Mouse (Mus musculus): ENCODE data around the gene Sfxn4.
"Not testable (repeated sequence)": the region's sequence is repeated elsewhere in the genome, so short reads cannot be mapped to it uniquely, and the experiment has no call there.

Sfxn4 gene

DNA sequence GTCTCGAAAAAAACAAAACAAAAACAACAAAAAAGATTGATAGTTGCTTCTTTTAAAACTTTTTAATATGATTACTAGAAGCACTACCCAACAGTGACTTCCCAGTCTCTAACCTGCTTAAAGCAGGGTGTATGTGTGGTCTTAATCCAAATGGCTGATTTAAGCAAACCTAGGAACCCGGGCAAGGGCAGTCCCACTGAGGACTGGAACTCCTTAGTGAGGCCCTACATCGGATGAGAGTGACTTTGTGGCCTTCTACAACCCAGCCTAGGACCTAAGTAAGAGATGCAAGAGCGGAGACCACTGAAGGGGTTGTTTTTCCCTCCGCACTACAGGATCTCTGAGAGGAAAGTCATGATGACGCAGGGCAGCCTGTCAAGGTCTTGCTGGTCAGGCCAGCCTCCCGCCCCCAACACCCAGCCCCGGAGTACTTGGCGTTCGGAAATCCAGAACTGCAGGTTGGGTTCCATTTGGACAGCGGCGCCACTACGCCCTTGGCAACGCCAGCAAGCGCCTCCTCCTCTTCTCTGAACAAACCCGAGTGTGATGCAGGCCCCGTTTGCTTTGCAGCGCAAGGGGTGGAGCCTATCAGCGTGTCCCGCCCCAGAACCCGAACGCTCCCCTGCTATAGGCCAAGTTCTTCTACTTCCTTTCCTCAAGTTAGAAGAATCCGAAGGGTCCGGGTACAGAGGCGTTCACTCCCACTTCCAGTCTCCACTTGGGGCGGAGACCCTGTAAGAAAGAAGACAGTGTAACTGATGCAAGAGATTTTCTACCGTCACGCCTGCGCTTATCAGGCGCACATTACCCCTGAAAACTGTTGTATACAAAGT lies at the start of gene Sfxn4:
Gene Sfxn4, minus strand, starts transcription at position 612 of the 833 bp plus-strand sequence.
- peak; percentile 89 to 93 for DNase-seq (ENCODE audit: low spot score in 2 of 2)

DNA sequence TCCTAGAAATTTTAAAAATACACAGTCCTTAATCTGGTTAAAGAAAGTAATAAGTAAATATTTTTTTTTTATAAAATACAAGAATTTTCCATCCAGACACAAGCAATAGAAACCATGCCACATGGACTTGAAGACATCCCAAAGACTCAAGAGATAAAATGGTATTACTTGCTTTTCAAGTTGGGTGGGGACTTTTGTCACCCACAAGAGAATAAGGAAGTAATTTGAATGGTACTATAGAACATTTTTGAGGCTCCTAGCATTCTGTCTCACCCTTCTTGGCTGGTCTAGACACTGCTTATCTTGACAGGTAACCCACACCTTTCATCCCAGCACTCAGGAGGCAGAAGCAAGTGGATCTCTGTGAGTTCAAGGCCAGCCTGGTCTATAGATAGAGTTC lies 49.0 kb upstream of the Sfxn4 start:
- no peak for DNase-seq (ENCODE audit: low spot score in 2 of 2)

DNA sequence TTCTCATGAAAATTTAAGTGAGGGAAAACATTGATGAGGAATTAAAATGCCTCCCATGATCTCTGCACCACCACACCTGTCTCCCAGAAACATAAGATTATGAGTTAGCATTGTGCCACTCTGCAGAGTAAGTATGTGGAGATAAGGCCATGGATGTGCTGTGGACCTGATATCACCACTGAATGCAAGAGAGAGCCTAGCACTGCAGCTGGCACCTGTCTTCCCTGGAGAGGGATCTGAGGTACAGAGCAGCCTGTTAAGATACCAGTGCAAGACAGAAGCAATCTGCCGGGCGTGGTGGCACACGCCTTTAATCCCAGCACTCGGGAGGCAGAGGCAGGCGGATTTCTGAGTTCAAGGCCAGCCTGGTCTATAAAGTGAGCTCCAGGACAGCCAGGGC lies 44.2 kb upstream of the Sfxn4 start:
- DNase-seq (ENCODE audit: low spot score in 2 of 2), result peak in 1 of 2 experiments; percentile 44

GRCm38 (mm10) chr19:60903971-60904370 lies 42.7 kb upstream of the Sfxn4 start:
- peak in 1 of 2 experiments; percentile 63 for DNase-seq (ENCODE audit: low spot score in 2 of 2)

GRCm38 (mm10) chr19:60903139-60903538 lies 41.9 kb upstream of the Sfxn4 start:
- DNase-seq (ENCODE audit: low spot score in 2 of 2), result peak in 1 of 2 experiments; percentile 33

GRCm38 (mm10) chr19:60895251-60895880 lies 34.1 kb upstream of the Sfxn4 start:
- no peak for DNase-seq (ENCODE audit: low spot score in 2 of 2)

DNA sequence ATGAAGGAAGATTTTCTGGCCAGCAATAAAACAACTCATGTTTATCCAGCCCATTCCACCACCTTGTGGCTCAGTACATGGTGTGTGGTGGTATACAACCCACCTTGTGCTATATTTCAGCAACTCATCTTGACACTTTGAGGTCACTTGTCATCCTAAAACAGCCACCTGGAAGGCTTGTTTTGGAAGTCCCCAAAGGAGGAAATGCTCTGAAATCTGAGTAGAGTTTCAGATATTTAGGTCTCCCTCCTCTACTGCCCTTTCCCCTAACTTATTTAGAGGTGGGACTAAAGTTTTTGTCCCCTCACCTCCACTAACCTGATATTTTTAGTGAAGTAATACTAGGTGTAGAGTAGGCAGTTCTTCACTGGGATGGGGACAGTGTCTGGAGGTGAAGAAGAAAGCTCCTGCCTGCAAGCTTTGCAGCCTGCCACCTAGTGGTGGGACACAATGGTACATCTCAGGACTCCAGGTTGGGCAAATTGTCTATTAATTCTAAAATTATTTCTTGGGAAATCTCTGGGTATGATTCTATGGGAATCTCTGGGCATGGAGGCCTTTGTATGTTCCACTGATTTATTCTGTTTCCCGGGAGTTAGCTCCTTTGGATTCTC lies 30.8 kb upstream of the Sfxn4 start:
- peak; percentile 79 to 89 for DNase-seq (ENCODE audit: low spot score in 2 of 2)

DNA sequence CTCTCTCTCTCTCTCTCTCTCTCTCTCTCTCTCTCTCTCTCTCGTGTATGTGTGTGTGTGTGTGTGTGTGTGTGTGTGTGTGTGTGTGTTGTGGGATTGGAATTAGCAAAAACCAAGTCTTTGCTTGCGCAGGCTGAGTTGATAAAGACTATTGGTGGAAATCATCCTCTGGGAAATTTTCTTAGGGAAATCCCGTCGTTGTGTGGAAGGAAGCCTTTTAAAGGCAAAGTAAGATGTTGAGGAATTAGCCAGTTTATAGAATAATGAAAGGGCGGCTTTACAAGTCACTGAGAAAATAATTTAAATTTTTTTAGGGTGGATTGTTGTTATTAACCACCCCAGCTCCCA lies 29.8 kb upstream of the Sfxn4 start:
- no peak for DNase-seq (ENCODE audit: low spot score in 2 of 2)

DNA sequence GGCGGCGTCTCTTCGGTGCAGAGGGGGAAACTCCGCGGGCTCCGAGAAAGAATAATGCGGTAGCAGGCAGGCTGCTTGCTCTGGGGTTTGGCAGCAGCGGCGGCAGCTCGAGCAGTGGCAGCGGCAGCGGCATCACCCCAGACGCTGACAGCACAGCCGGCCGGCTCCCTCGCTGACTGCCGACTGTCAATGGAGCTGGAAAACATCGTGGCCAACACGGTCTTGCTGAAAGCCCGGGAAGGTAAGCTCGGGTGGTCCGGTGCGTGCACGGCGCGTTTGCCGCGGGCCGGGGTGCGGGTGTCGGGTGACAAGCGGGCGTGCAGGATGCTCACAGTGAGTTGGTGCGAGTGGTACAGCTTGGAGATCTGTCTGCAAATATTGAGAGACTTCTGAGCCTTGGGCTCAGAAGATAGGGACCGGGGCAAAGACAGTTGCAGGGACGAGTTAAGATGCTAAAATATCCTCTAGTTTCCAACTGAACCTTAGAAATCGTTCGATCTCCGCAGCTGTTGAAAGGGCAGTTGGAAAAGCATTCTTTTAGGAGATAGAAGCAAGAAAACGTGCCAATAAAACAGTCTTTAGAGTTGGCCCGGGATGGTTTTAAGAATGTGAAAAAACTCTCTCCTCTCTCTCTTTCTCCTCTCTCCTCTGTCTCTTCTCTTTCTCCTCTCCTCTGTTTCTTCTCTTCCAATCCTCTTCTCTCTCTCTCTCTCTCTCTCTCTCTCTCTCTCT lies 29.3 kb upstream of the Sfxn4 start:
- peak; percentile 49 to 80 for DNase-seq (ENCODE audit: low spot score in 2 of 2)

GRCm38 (mm10) chr19:60889714-60890315 lies 28.5 kb upstream of the Sfxn4 start, which contains the start of gene Grk5:
Gene Grk5, plus strand, starts transcription at chr19:60889749.
- peak; percentile 95 to 99 for DNase-seq (ENCODE audit: low spot score in 2 of 2)

DNA sequence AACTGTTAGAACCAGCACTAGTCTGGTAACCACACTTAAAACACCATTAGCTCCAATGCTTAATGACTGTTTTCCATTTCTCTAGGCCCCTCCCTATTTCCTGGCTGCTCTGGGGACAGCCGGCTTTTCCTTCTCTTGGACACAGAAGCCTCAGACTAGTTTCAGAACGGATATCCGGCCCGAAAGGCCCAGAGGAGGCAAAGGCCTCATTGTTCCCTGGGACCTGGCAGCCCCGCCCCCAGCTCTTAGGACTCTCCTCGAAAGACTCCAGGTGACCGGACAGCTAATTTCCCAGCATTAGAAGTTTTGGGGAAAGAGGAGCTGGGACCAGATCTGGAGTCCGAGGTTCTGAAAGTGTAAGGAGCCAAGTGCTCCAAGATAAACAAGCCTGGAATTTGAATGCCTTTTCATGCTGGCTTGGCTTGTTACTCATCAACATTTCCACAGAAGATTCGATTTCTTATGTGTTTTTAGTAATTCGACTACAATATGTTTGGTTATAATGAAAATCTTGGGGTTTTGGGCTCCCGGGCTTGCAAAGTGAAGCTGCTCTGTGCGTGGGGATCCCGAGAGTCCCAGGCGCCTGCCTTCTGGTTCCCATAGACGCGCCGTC lies 27.9 kb upstream of the Sfxn4 start:
- DNase-seq (ENCODE audit: low spot score in 2 of 2), result peak; percentile 50 to 76

- DNase-seq (ENCODE audit: low spot score in 2 of 2), result no peak
Observed at GRCm38 (mm10) chr19:60887637-60888036, 26.4 kb upstream of the Sfxn4 start.

DNA sequence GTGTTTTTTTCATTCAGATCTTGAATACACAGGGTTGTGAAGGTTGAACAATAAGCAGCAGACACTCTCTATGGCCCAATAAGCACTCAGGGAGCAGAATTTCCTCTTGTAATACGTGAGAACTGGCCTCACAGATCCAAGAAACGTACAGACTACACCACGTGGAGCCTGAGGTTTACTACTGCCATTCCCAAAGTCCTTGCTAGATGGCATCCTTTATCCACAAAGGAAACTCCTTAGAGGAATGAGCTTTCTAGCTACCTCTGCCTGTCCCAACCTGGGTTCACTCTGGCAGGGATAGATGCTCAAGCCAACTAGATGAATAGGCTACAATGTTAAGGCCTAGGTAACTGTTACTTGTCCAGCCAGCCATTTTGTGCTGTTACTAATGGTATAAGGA lies 21.9 kb upstream of the Sfxn4 start:
- DNase-seq (ENCODE audit: low spot score in 2 of 2), result no peak

DNA sequence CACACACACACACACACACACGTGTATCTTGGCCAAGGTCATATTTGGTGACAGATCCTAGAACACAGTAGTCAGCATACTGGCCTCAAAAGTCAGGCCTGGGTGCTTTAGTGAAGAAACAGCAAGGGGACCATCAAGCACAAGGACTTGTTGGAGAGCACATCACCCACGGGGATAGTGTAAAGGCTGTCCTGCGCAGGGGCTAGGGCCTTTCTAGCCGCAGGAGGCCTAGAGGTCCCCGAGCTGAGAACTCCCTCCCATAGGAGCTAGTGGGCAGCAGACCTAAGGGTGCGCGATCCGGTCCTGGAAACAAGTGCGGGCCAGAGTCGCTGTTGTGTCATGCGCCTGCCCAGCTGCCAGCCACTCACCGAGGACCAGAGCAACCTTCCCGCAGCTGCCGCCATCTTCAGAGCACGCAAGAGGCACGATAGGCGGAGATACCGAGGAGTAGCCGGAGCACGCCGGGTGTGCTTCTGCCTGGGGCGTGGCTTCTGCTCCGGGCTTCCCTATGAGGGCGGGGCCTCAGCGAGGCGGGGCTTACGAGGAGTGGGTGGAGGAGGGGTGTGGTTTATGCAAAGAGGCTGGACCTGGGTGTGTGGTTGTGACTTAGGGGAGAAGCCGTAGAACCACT lies 12.9 kb upstream of the Sfxn4 start, which contains the start of gene Prdx3:
Gene Prdx3, minus strand, starts transcription at position 493 of the 631 bp plus-strand sequence.
- peak; percentile 98 to 99 for DNase-seq (ENCODE audit: low spot score in 2 of 2)

- peak in 1 of 2 experiments; percentile 27 for DNase-seq (ENCODE audit: low spot score in 2 of 2)
Observed at GRCm38 (mm10) chr19:60873501-60873900, 12.2 kb upstream of the Sfxn4 start.

- DNase-seq (ENCODE audit: low spot score in 2 of 2), result no peak
Observed at GRCm38 (mm10) chr19:60872272-60872671, 11.0 kb upstream of the Sfxn4 start.

DNA sequence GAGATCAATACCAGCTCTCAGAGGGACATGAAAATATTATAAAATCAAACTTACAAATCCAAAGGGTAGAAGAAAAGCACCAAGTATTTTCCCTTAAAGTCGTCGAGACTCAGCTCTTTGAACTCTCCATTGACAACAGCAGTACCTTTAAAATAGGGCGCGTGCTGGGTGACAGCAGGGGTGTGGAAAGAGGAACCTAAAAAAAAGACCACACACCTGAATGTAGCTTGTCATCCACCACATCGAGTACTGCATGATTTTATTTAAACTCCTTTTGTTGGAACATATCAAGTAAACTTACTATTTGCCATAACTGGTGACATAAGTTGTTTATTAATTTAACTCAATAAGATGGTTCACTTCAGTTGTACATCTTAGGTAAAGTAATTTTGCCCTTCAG lies 10.1 kb upstream of the Sfxn4 start:
- no peak for DNase-seq (ENCODE audit: low spot score in 2 of 2)

DNA sequence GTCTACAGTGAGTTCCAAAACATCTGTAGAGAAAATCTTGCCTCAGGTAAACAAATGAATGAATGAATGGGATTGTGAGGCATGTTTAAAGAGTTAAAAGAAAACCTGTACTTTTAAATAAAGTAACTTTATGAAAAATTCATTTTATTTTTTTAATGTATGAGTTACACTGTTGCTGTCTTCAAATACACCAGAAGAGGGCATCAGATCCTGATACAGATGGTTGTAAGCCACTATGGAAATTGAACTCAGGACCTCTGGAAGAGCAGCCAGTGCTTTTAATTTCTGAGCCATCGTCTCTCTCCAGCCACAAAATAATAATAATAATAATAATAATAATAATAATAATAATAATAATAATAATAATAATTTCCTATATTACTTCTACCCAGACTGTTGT lies 9.2 kb upstream of the Sfxn4 start:
- no peak for DNase-seq (ENCODE audit: low spot score in 2 of 2)

GRCm38 (mm10) chr19:60866169-60866568 lies 4.9 kb upstream of the Sfxn4 start:
- DNase-seq (ENCODE audit: low spot score in 2 of 2), result not testable (repeated sequence)

GRCm38 (mm10) chr19:60845731-60846130 lies 15.5 kb downstream of the Sfxn4 start:
- DNase-seq (ENCODE audit: low spot score in 2 of 2), result no peak

- DNase-seq (ENCODE audit: low spot score in 2 of 2), result no peak
Observed at GRCm38 (mm10) chr19:60843324-60843723, 18.0 kb downstream of the Sfxn4 start.

All from spleen, postnatal 4 days (tissue).